Mouse (Mus musculus): ENCODE measurements around the gene Dach1.

Gene Dach1

GRCm38 (mm10) chr14:98037175-98037574, 132.4 kb downstream of the Dach1 start:
- no peak for DNase-seq (ENCODE audit: low read depth, low spot score)

DNA sequence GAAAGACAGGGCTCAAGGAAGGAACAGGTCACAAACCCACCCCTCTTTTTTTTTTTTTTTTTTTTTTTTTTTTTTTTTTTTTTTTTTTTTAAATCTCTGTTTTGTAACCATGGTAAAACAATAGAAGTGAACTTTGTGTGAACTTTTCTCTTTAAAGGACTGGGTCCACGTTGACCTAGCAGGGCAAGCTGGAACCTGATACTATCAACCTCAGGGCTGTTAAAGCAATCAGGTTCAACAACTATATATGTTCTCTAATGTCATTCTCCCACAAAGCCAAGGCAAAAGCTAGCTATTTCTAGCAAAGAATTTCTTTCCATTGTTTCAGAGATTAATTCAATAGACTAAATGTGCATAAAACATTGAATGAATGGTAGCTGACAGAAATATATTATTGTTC, 134.3 kb downstream of the Dach1 start:
- DNase-seq (ENCODE audit: low read depth, low spot score): no peak

DNA sequence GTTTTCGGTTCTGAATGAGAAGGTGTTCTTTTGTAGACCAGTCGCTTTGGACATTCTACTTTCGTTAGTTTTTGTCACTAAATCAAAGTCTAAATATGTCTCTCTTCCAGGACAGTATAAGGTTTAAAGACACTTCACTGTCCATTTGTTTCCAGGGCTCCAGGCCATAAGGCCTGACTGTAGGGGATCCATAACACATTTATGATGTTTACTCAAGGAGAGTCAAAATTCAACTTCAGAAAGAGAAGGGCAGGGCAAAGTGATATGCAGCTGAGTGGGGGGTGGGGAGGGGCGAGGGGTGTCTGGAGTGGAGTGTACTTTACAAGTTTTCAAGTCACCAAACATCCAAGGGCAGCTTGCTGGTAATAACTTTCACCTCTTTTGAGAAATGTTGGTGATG, 146.0 kb downstream of the Dach1 start:
- no peak for DNase-seq (ENCODE audit: low read depth, low spot score)

- DNase-seq (ENCODE audit: low read depth, low spot score): no peak
These were observed 155.5 kb downstream of the Dach1 start for GRCm38 (mm10) chr14:98014053-98014452.

- DNase-seq (ENCODE audit: low read depth, low spot score): no peak
These were observed 161.1 kb downstream of the Dach1 start for GRCm38 (mm10) chr14:98008501-98008900.

DNA sequence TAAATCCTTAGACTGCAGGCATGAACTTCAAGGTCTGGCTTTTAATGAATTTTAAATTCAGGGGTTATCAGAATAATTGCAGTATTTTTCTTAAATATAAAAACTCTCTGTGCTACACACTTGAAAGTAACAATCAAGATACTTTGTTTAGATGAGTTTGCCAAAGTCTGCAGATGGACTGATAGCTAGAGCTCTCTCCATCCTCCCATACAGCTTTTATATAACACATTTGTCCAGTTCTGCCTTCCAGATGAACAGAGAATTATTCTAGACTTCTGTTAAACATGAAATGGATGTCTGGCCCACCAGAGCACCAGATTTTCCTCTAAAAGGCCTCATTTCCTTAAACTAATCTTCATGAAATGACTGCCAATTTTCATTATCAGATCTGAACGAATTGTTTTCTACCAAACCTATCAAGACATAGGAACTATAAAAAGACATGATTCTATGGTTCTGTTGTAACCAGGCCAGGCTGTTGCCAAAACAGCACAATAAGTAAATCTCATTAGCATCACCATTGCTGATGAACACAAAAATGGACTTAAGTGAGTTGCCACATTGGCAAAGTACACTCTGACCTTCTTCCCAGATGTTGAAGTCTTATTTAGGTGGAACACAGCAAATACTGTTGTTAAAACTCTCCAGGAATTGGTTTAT, 167.4 kb downstream of the Dach1 start:
- no peak for DNase-seq (ENCODE audit: low read depth, low spot score)

DNA sequence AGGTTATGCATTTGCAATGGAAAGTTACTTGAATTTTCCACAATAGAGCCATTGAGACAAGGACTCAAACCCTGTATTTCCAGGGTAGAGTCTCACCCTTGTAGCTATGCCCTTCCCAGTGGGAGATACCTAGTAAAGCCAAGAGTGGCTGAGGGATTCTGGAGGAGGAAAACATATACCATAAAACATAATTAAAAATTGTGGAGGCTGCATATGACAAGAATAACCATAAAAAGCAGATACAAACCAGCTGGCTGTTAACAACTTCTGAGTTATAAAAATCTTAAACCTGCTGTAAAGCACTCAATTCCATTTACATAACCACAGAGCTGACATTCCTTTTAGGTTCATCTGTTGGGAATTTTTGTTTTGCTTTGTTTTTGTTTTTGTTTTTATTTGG, 171.0 kb downstream of the Dach1 start:
- no peak for DNase-seq (ENCODE audit: low read depth, low spot score)

- no peak for DNase-seq (ENCODE audit: low read depth, low spot score)
These were observed 186.3 kb downstream of the Dach1 start for GRCm38 (mm10) chr14:97983251-97983650.

GRCm38 (mm10) chr14:97982676-97983075, 186.9 kb downstream of the Dach1 start:
- no peak for DNase-seq (ENCODE audit: low read depth, low spot score)

DNA sequence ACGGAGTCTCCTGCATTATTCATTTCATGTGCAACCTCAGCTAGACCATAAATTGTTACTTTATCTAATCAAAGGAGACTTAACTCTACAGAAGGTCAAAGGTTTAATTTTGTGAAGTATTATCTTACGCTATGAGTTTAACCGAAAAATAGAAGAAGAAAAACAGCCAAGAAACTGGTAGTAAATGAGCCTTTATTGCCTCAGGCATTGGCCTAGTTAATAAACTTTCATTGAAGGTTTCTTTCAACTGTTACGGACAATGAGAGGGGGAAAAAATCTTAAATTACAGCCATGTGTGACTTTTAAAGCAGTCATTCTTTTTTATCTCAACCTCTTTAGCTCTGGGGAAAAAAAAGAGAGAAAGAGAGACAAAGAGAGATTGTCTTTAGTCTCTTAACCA, 188.7 kb downstream of the Dach1 start:
- no peak for DNase-seq (ENCODE audit: low read depth, low spot score)

GRCm38 (mm10) chr14:97976091-97976490, 193.5 kb downstream of the Dach1 start:
- no peak for DNase-seq (ENCODE audit: low read depth, low spot score)

GRCm38 (mm10) chr14:97975447-97975846, 194.1 kb downstream of the Dach1 start:
- DNase-seq (ENCODE audit: low read depth, low spot score): no peak

- DNase-seq (ENCODE audit: low read depth, low spot score): no peak
These were observed 205.0 kb downstream of the Dach1 start for GRCm38 (mm10) chr14:97964543-97965069.

- DNase-seq (ENCODE audit: low read depth, low spot score): no peak
These were observed 205.9 kb downstream of the Dach1 start for GRCm38 (mm10) chr14:97963624-97964023.

DNA sequence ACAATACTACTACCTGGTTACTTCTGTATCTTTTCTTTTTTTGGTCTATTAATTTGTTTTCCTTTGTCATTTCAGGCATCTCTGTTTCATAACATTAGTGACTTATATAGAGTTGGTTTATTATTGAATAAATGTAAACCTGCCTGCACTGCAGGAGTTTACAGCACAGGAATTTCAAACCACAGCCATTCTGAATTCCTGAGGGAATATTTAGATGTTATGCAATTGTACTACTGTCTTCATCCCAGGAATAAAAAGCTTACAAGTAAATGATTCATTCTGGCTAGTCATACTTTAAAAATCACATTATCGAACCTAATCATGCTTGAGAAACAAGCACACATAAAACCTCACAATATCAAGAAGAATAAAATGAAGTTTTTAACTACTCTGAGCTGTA, 213.2 kb downstream of the Dach1 start:
- no peak for DNase-seq (ENCODE audit: low read depth, low spot score)

- DNase-seq (ENCODE audit: low read depth, low spot score): no peak
These were observed 224.1 kb downstream of the Dach1 start for GRCm38 (mm10) chr14:97945471-97945870.

DNA sequence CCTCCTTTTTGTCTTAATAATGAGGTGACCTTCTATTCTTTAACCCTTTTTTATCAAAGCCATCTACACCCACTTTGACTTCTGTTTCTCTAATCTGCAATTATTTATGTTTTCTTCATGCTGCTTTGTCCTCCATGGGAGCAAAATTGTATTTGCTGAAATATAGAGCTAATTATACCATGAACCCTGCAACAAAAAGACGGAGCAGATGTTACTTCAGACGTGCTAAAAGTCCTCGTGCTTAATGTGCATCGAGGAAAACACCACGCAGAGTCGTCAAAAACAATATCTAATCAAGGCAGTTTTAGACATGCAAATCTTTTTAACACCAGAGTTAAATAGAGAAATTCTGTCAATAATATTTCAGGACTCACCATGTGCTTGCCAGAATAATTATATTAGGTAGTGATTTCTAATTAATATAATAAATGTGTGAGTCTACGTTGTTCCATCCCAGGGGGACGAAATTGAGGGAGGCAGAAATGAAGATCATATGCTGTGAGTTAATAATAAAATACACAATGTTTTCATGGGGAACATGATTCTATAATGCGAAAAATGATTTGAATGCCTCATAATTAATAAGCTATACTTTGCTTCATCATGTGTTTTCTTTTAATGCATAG, 224.8 kb downstream of the Dach1 start:
- DNase-seq (ENCODE audit: low read depth, low spot score): no peak

DNA sequence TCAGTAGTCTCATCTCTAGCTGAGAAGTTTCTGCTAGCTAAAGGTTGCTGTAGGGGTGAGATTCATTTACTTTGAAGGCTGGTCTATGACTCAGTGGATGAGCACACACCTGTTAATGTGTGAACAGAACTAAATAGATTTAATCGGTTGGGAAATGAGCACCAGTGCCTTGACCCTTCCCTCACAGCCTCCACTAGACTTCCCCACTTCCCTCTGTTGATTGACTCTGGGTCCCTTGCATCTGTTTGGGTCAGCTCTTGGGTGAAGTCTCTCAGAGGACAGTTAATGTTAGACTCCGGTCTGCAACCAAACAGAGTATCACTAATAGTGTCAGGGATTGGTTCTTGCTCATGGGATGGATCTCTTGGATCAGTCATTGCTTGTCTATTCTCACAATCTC, 227.2 kb downstream of the Dach1 start:
- no peak for DNase-seq (ENCODE audit: low read depth, low spot score)

- DNase-seq (ENCODE audit: low read depth, low spot score): no peak
These were observed 272.9 kb downstream of the Dach1 start for GRCm38 (mm10) chr14:97896622-97897021.

GRCm38 (mm10) chr14:97881976-97882375, 287.6 kb downstream of the Dach1 start:
- DNase-seq (ENCODE audit: low read depth, low spot score): no peak

DNA sequence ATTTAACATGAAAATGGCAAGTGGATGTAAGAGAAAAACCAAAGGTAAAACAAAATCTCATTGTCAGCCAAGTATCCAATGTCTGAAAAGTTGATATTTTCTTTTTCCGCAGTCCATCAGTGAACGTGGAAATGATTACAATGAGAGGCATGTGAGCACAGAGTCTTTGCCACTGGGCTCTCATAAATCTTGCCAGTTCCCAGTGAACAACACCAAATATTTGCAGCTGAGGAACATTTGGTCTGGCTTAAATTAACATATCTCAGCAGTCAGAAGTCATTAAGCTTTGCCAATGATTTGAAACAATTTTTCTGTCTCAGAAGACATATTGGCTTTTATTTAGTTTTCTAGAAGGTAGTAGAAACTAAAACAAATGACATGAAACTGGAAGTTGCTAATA, 298.6 kb downstream of the Dach1 start:
- DNase-seq (ENCODE audit: low read depth, low spot score): no peak

DNA sequence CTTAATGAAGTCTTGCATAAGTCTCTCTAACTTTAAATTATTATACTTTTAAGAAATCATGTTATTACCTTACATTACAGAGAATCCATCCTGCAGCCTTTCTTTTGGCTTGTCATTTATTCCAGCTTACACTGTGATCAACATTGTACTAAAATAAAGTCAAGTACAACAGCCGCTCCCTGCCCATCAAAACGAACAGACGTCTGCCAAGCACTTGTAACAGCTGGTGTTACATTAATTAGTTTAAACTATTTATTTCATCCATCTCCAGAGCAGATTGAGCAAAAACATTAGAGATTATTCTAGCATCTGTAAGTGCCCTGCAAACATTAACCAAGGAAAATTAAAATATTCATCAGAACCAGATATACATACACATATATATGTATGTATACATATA, 311.2 kb downstream of the Dach1 start:
- no peak for DNase-seq (ENCODE audit: low read depth, low spot score)

GRCm38 (mm10) chr14:97857276-97857675, 312.3 kb downstream of the Dach1 start:
- DNase-seq (ENCODE audit: low read depth, low spot score): no peak
